Mouse (Mus musculus) liver, embryonic 13.5 days (tissue): ENCODE measurements around the gene Scgb1b3. TPM values are rescaled to one million over a fixed set of nuclear protein-coding genes. Genes with fewer than 3 reads are reported as not detected.

Experiments used
- ATAC-seq: fragments of 200-750 bp; cut with Nextera tagmentation; 2 replicates; pipeline ENCODE4 v1.8.0; 2017; ENCODE audit warnings: low read depth, mild to moderate bottlenecking, moderate number of reproducible peaks, moderate library complexity
- DNase-seq: peaks from one replicate; pipeline ENCODE4 v3.0.0; 2022
- H3K27ac ChIP-seq: fragments of 300-500 bp; sonication (generic); 2 replicates; pipeline ENCODE4 v1.5.1; 2015; ENCODE audit warnings: moderate library complexity, mild to moderate bottlenecking, inconsistent platforms
- H3K27me3 ChIP-seq: fragments of 300-500 bp; sonication (generic); 2 replicates; pipeline ENCODE4 v1.6.1; 2015; ENCODE audit warnings: mild to moderate bottlenecking, inconsistent platforms
- H3K36me3 ChIP-seq: fragments of 300-500 bp; sonication (generic); 2 replicates; pipeline ENCODE4 v1.6.1; 2015; ENCODE audit warnings: mild to moderate bottlenecking, inconsistent platforms
- H3K4me1 ChIP-seq: fragments of 300-500 bp; sonication (generic); replicated peaks from 2 replicates; pipeline ENCODE4 v1.6.1; 2015; ENCODE audit warnings: inconsistent platforms
- H3K4me2 ChIP-seq: fragments of 300-500 bp; sonication (generic); 2 replicates; pipeline ENCODE4 v1.6.1; 2015; ENCODE audit warnings: inconsistent platforms, mild to moderate bottlenecking, moderate library complexity
- H3K4me3 ChIP-seq: fragments of 300-500 bp; sonication (generic); replicated peaks from 2 replicates; pipeline ENCODE4 v1.5.1; 2015; ENCODE audit warnings: mild to moderate bottlenecking, inconsistent platforms
- H3K9ac ChIP-seq: fragments of 300-500 bp; sonication (generic); 2 replicates; pipeline ENCODE4 v1.6.1; 2015; ENCODE audit warnings: mild to moderate bottlenecking, inconsistent platforms
- H3K9me3 ChIP-seq: fragments of 300-500 bp; sonication (generic); replicated peaks from 2 replicates; pipeline ENCODE4 v1.6.1; 2016; ENCODE audit warnings: inconsistent platforms
- WGBS: fragments of 180-500 bp; shearing (Covaris S2); methylation state at CpG from one replicate; pipeline ENCODE4 v1.1.7; 2015; ENCODE audit not compliant: insufficient replicate concordance; 5-methylcytosine and 5-hydroxymethylcytosine counted together
- polyA plus RNA-seq: library from polyadenylated mRNA; unstranded; fragments of >200 nt; fragmentation: Nextera tagmentation; extraction: Ambion mirVana; gene quantifications from 2 replicates; pipeline ENCODE4 v1.2.1, GENCODE M21; 2015

Scgb1b3 gene
- not detected in 2 replicates for polyA plus RNA-seq

DNA sequence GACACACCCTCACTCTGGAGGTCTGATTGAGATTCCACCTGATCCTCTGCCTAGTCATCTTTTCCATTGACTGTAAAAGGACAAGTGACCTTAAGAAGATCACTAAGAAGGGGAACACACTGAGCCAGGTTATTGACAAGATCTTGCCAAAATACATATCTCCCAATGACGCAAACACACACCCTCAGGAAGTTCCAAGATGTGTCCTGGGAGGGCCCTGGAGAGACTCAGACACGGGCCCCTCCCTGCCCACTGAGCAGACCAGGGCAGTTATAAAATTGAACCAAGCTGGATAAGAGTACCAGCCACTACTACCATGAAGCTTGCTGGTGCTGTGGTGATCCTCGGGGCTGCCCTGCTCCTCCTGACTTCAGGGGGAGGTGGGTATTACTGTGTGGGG, at the start of gene Scgb1b3:
Scgb1b3 (plus strand) TSS at position 301 of the 400 bp plus-strand sequence.
- Histone ChIP-seq H3K4me3 (no peak within 1 kb of the TSS), H3K4me2 (no peak within 1 kb of the TSS), H3K9ac (no peak within 1 kb of the TSS), H3K27ac (no peak within 1 kb of the TSS), H3K36me3 (no peaks in the 10 kb centered on the region), H3K27me3 (no peaks in the 10 kb centered on the region), H3K4me1 (no peaks in the 10 kb centered on the region), H3K9me3 (peaks cover 20% of the 10 kb centered on the region)
- ATAC-seq = no peak
- no peak for DNase-seq
- 63% methylated on average over 3 of the region's 3 CpGs for WGBS

GRCm38 (mm10) chr7:31362022-31362560, 13.3 kb upstream of the Scgb1b3 start, which contains the start of gene Scgb2b3:
Gene Scgb2b3, minus strand, starts transcription at chr7:31362072.
- DNase-seq (no peak), ATAC-seq (no peak)
- Histone ChIP-seq H3K27ac (no peak within 1 kb of the TSS), H3K4me3 (no peak within 1 kb of the TSS), H3K4me2 (no peak within 1 kb of the TSS), H3K9me3 (peaks cover 20% of the 10 kb centered on the region; the same call in 1 of the 2 replicates), H3K9ac (no peak within 1 kb of the TSS), H3K36me3 (no peaks in the 10 kb centered on the region), H3K4me1 (no peaks in the 10 kb centered on the region), H3K27me3 (no peaks in the 10 kb centered on the region)
- 39% methylated on average over 4 of the region's 4 CpGs for WGBS

Other genes with a start within 250 kb of the Scgb1b3 start
- gene Scn1b, start 248.6 kb upstream of the Scgb1b3 start, polyA plus RNA-seq = 0.42 and 0.60 TPM in 2 replicates
- 9.3 and 10.7 TPM in 2 replicates for gene Gramd1a, start 219.7 kb upstream of the Scgb1b3 start, polyA plus RNA-seq
- gene Scgb2b2, start 85.1 kb upstream of the Scgb1b3 start, polyA plus RNA-seq = not detected in 2 replicates
- gene Scgb1b2, start 83.8 kb upstream of the Scgb1b3 start, polyA plus RNA-seq = not detected in 2 replicates
- not detected in 2 replicates for gene Scgb2b3, start 13.5 kb upstream of the Scgb1b3 start, polyA plus RNA-seq